Mouse (Mus musculus) bone marrow macrophage, adult 2 months (primary cell): ENCODE data around the gene Macrod2.

Experiments used
- CTCF ChIP-seq: IDR thresholded peaks from 2 replicates; pipeline ENCODE4 v1.5.1; 2012; ENCODE audit warnings: low read depth, mild to moderate bottlenecking, low read length, moderate library complexity
- POLR2A ChIP-seq: IDR thresholded peaks from 2 replicates; pipeline ENCODE4 v1.6.1; 2012; ENCODE audit warnings: mild to moderate bottlenecking, low read depth, low read length, borderline replicate concordance

DNA sequence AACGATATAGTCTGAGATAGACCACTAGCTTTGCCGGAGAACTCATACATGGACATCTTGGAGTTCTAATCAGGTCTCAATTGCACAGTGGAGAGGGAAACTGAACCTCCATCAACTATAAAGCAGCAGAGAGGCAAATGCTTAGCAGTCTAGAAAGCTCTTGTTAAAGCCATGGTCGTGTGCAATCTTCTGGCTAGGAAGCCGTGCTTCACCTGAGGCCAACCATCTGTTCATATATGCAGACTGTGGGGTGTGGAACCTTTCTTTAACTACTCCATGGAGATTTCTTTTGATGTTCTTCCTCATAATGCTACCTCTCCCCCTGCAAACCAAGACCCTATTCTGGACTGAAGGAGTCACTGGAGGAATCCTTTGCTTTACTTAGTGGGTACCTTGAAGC is 1421.2 kb downstream of the Macrod2 start:
- no peak for TF ChIP-seq POLR2A
- TF ChIP-seq CTCF = no peak
